In genomic region chr15:63194492-63194797, GRCm38 (mm10) we compare ENCODE assay signal across 22 mouse cellular contexts.
A peak's percentile ranks its signal among the peaks of the same experiment; 100 is the strongest.
DNase-seq lines count a peak whose midpoint lies in the region; ATAC-seq lines count a peak whose summit lies in the region.
"Had no signal": no experiment of that assay in that cellular context is flagged by ENCODE, and none has a peak within 500 bp of the region (broad histone marks: within the 10 kb centered on the region; RNA-seq: fewer than 3 reads in every experiment).

No protein-coding gene starts in this region.

- no peaks in the 10 kb centered on the region for H3K9me3 ChIP-seq in hindbrain, embryonic 10.5 days
- H3K9me3 ChIP-seq in hindbrain, embryonic 14.5 days (ENCODE audit: control insufficient read depth, low read length), result no peaks in the 10 kb centered on the region
- H3K9me3 ChIP-seq in kidney, embryonic 16.5 days (ENCODE audit: low read length), result peaks cover 3% of the 10 kb centered on the region; the same call in 1 of the 2 replicates
- no peaks in the 10 kb centered on the region for H3K9me3 ChIP-seq in midbrain, embryonic 14.5 days (ENCODE audit: control insufficient read depth, low read length)
- H3K9me3 ChIP-seq in midbrain, embryonic 11.5 days (ENCODE audit: control insufficient read depth, low read length), result no peaks in the 10 kb centered on the region
- H3K9me3 ChIP-seq: embryonic facial prominence, embryonic 12.5 days; embryonic facial prominence, embryonic 15.5 days; hindbrain, embryonic 13.5 days had no signal

- peaks cover 8% of the 10 kb centered on the region for H3K4me1 ChIP-seq in hindbrain, embryonic 10.5 days (replicated peaks)
- no peaks in the 10 kb centered on the region for H3K4me1 ChIP-seq in hindbrain, embryonic 14.5 days (replicated peaks; ENCODE audit: control insufficient read depth, insufficient read depth, low read length)
- H3K4me1 ChIP-seq in kidney, embryonic 16.5 days (ENCODE audit: insufficient read depth, low read length), result peaks cover 28% of the 10 kb centered on the region
- no peaks in the 10 kb centered on the region for H3K4me1 ChIP-seq in midbrain, embryonic 14.5 days (ENCODE audit: control insufficient read depth, insufficient read depth, low read length)
- no peaks in the 10 kb centered on the region for H3K4me1 ChIP-seq in midbrain, embryonic 11.5 days (ENCODE audit: control insufficient read depth, insufficient read depth, low read length)
- H3K4me1 ChIP-seq: embryonic facial prominence, embryonic 15.5 days; hindbrain, embryonic 13.5 days had no signal

- H3K4me3 ChIP-seq in hindbrain, embryonic 10.5 days, result no peak overlapping the region
- no peak overlapping the region for H3K4me3 ChIP-seq in hindbrain, embryonic 14.5 days (replicated peaks; ENCODE audit: low read length)
- no peak overlapping the region for H3K4me3 ChIP-seq in kidney, embryonic 16.5 days (ENCODE audit: low read length)
- H3K4me3 ChIP-seq in midbrain, embryonic 14.5 days (replicated peaks; ENCODE audit: low read depth, low read length), result no peak overlapping the region
- no peak overlapping the region for H3K4me3 ChIP-seq in midbrain, embryonic 11.5 days (ENCODE audit: low read depth, low read length)
- H3K4me3 ChIP-seq: embryonic facial prominence, embryonic 12.5 days; embryonic facial prominence, embryonic 15.5 days; gastrocnemius, adult 2 months; hindbrain, embryonic 13.5 days had no signal

- 62% methylated on average over 1 of the region's 1 CpGs for WGBS in hindbrain, embryonic 10.5 days
- WGBS in hindbrain, embryonic 14.5 days, result 43% methylated on average over 1 of the region's 1 CpGs
- WGBS in kidney, embryonic 16.5 days, result no CpG with 5 or more reads among the region's 1 CpGs
- 50% methylated on average over 1 of the region's 1 CpGs for WGBS in midbrain, embryonic 14.5 days
- WGBS in midbrain, embryonic 11.5 days, result 55% methylated on average over 1 of the region's 1 CpGs

- H3K36me3 ChIP-seq in hindbrain, embryonic 10.5 days, result no peaks in the 10 kb centered on the region
- H3K36me3 ChIP-seq in hindbrain, embryonic 14.5 days (replicated peaks; ENCODE audit: control insufficient read depth, insufficient read depth), result no peaks in the 10 kb centered on the region
- H3K36me3 ChIP-seq in kidney, embryonic 16.5 days (ENCODE audit: insufficient read depth, low read length), result no peaks in the 10 kb centered on the region
- no peaks in the 10 kb centered on the region for H3K36me3 ChIP-seq in midbrain, embryonic 14.5 days (ENCODE audit: control insufficient read depth, insufficient read depth, low read length)
- no peaks in the 10 kb centered on the region for H3K36me3 ChIP-seq in midbrain, embryonic 11.5 days (ENCODE audit: control insufficient read depth, insufficient read depth, low read length)
- H3K36me3 ChIP-seq: embryonic facial prominence, embryonic 12.5 days; embryonic facial prominence, embryonic 15.5 days; hindbrain, embryonic 13.5 days had no signal

- H3K4me2 ChIP-seq in hindbrain, embryonic 14.5 days (replicated peaks), result no peak overlapping the region
- no peak overlapping the region for H3K4me2 ChIP-seq in kidney, embryonic 16.5 days (replicated peaks; ENCODE audit: low read depth, low read length)
- no peak overlapping the region for H3K4me2 ChIP-seq in midbrain, embryonic 14.5 days (ENCODE audit: low read length)
- H3K4me2 ChIP-seq in midbrain, embryonic 11.5 days, result no peak overlapping the region
- H3K4me2 ChIP-seq: embryonic facial prominence, embryonic 12.5 days; embryonic facial prominence, embryonic 15.5 days; heart, embryonic 11.5 days; hindbrain, embryonic 13.5 days had no signal

- ATAC-seq in hindbrain, embryonic 14.5 days (ENCODE audit: low FRiP score), result no peak
- ATAC-seq in kidney, embryonic 16.5 days (ENCODE audit: low FRiP score, low TSS enrichment), result no peak
- no peak for ATAC-seq in midbrain, embryonic 14.5 days (ENCODE audit: low FRiP score, low TSS enrichment)
- no peak for ATAC-seq in midbrain, embryonic 11.5 days (ENCODE audit: low FRiP score)
- ATAC-seq: activated CD4-positive, CD25-positive, alpha-beta regulatory T cell, adult 4 months; forebrain, embryonic 14.5 days had no signal

- peak; percentile 7 for DNase-seq in hindbrain, embryonic 10.5 days (ENCODE audit: low spot score)
- DNase-seq in hindbrain, embryonic 14.5 days (ENCODE audit: low spot score), result no peak
- no peak for DNase-seq in kidney, adult 11 months
- DNase-seq in midbrain, embryonic 14.5 days, result peak; percentile 7
- no peak for DNase-seq in midbrain, embryonic 11.5 days (ENCODE audit: low spot score, missing footprints)
- DNase-seq in left cerebral cortex, adult 9 months (ENCODE audit: low spot score in 2 of 2), result no peak
- DNase-seq: adrenal gland, adult 8-10 months; adrenal gland, postnatal 25 days; cerebellum, adult 11-12 months; cerebellum, adult 8-10 months; cerebellum, postnatal 36 days; gastrocnemius, adult 2 months; gastrocnemius, postnatal 14 days; heart, adult 11 months had no signal

- H3K9ac ChIP-seq in hindbrain, embryonic 14.5 days, result no peak overlapping the region
- no peak overlapping the region for H3K9ac ChIP-seq in kidney, embryonic 16.5 days (replicated peaks; ENCODE audit: low read length)
- H3K9ac ChIP-seq in midbrain, embryonic 14.5 days (replicated peaks; ENCODE audit: low read length), result no peak overlapping the region
- no peak overlapping the region for H3K9ac ChIP-seq in midbrain, embryonic 11.5 days (ENCODE audit: low read length)
- H3K9ac ChIP-seq: embryonic facial prominence, embryonic 12.5 days; embryonic facial prominence, embryonic 15.5 days; forebrain, postnatal 0 days; hindbrain, embryonic 13.5 days had no signal

- no peaks in the 10 kb centered on the region for H3K27me3 ChIP-seq in hindbrain, embryonic 10.5 days (ENCODE audit: insufficient read depth, poor library complexity, severe bottlenecking)
- no peaks in the 10 kb centered on the region for H3K27me3 ChIP-seq in hindbrain, embryonic 14.5 days (ENCODE audit: control insufficient read depth, insufficient read depth, low read length)
- no peaks in the 10 kb centered on the region for H3K27me3 ChIP-seq in kidney, embryonic 16.5 days (ENCODE audit: insufficient read depth, low read length)
- no peaks in the 10 kb centered on the region for H3K27me3 ChIP-seq in midbrain, embryonic 14.5 days (ENCODE audit: control insufficient read depth, insufficient read depth, low read length)
- no peaks in the 10 kb centered on the region for H3K27me3 ChIP-seq in midbrain, embryonic 11.5 days (ENCODE audit: control insufficient read depth, insufficient read depth, low read length)
- H3K27me3 ChIP-seq: embryonic facial prominence, embryonic 12.5 days; embryonic facial prominence, embryonic 15.5 days; hindbrain, embryonic 13.5 days had no signal

- no peak overlapping the region for H3K27ac ChIP-seq in hindbrain, embryonic 10.5 days
- no peak overlapping the region for H3K27ac ChIP-seq in hindbrain, embryonic 14.5 days
- peak overlapping the region; percentile 34; the same call in 1 of the 2 replicates for H3K27ac ChIP-seq in kidney, embryonic 16.5 days (ENCODE audit: low read length)
- no peak overlapping the region for H3K27ac ChIP-seq in midbrain, embryonic 14.5 days (replicated peaks; ENCODE audit: low read depth, low read length)
- no peak overlapping the region for H3K27ac ChIP-seq in midbrain, embryonic 11.5 days (ENCODE audit: low read depth, low read length)
- H3K27ac ChIP-seq: embryonic facial prominence, embryonic 12.5 days; embryonic facial prominence, embryonic 15.5 days; gastrocnemius, adult 2 months; hindbrain, embryonic 13.5 days had no signal

Comparison
In these comparisons a context has a peak if more than half of its experiments do, and no peak if none do; other contexts are left out.
1. DNase-seq: peak in hindbrain, embryonic 10.5 days (single experiment) and midbrain, embryonic 14.5 days (single experiment); none in hindbrain, embryonic 14.5 days (single experiment), kidney, adult 11 months (single experiment), midbrain, embryonic 11.5 days (single experiment) and left cerebral cortex, adult 9 months (0 of 2).